Comparison of ENCODE assay signal across 8 mouse cellular contexts in genomic region chr10:117571891-117572573, GRCm38 (mm10). TPM values are rescaled to one million over a fixed set of nuclear protein-coding genes. Genes with fewer than 3 reads are reported as not detected.
A peak's percentile ranks its signal among the peaks of the same experiment; 100 is the strongest.
DNase-seq lines count a peak whose midpoint lies in the region; ATAC-seq and TF ChIP-seq lines count a peak whose summit lies in the region.

No protein-coding gene starts in this region.

- H3K27me3 ChIP-seq in kidney, postnatal 0 days (ENCODE audit: insufficient read depth, low read length), result peaks cover 7% of the 10 kb centered on the region; the same call in 1 of the 2 replicates
- peaks cover 12% of the 10 kb centered on the region for H3K27me3 ChIP-seq in embryonic facial prominence, embryonic 12.5 days
- H3K27me3 ChIP-seq in hindbrain, embryonic 11.5 days (ENCODE audit: control insufficient read depth, insufficient read depth, low read length), result no peaks in the 10 kb centered on the region
- H3K27me3 ChIP-seq in liver, embryonic 14.5 days (ENCODE audit: control insufficient read depth, insufficient read depth, low read length), result peaks cover 9% of the 10 kb centered on the region

- no peak for ATAC-seq in kidney, postnatal 0 days (replicated peaks; ENCODE audit: low FRiP score, low read depth)
- no peak for ATAC-seq in embryonic facial prominence, embryonic 12.5 days (ENCODE audit: insufficient number of reproducible peaks, insufficient read depth, low FRiP score, low TSS enrichment)
- no peak for ATAC-seq in hindbrain, embryonic 11.5 days (ENCODE audit: low FRiP score)
- ATAC-seq in liver, embryonic 14.5 days (ENCODE audit: insufficient read depth), result no peak

- H3K9me3 ChIP-seq in kidney, postnatal 0 days (replicated peaks; ENCODE audit: low read length), result no peaks in the 10 kb centered on the region
- no peaks in the 10 kb centered on the region for H3K9me3 ChIP-seq in embryonic facial prominence, embryonic 12.5 days
- H3K9me3 ChIP-seq in hindbrain, embryonic 11.5 days (ENCODE audit: control insufficient read depth, low read length), result no peaks in the 10 kb centered on the region
- no peaks in the 10 kb centered on the region for H3K9me3 ChIP-seq in liver, embryonic 14.5 days (ENCODE audit: control insufficient read depth, low read length)

- WGBS in kidney, postnatal 0 days, result 17% methylated on average over 9 of the region's 9 CpGs
- 14% methylated on average over 9 of the region's 9 CpGs for WGBS in embryonic facial prominence, embryonic 12.5 days
- WGBS in hindbrain, embryonic 11.5 days, result 16% methylated on average over 9 of the region's 9 CpGs
- WGBS in liver, embryonic 14.5 days (ENCODE audit: insufficient replicate concordance), result 14% methylated on average over 9 of the region's 9 CpGs

- no peak overlapping the region for H3K27ac ChIP-seq in kidney, postnatal 0 days
- H3K27ac ChIP-seq in embryonic facial prominence, embryonic 12.5 days, result no peak overlapping the region
- H3K27ac ChIP-seq in hindbrain, embryonic 11.5 days (ENCODE audit: low read depth, low read length), result no peak overlapping the region
- no peak overlapping the region for H3K27ac ChIP-seq in liver, embryonic 14.5 days

- H3K4me1 ChIP-seq in kidney, postnatal 0 days (replicated peaks; ENCODE audit: insufficient read depth, low read length), result 0 out of 2 replicates have a peak, but pooled peaks cover 5% of the 10 kb centered on the region
- peaks cover 15% of the 10 kb centered on the region for H3K4me1 ChIP-seq in embryonic facial prominence, embryonic 12.5 days
- no peaks in the 10 kb centered on the region for H3K4me1 ChIP-seq in hindbrain, embryonic 11.5 days (replicated peaks; ENCODE audit: control insufficient read depth, insufficient read depth, low read length)
- no peaks in the 10 kb centered on the region for H3K4me1 ChIP-seq in liver, embryonic 14.5 days (replicated peaks; ENCODE audit: control insufficient read depth in 2 of 2, insufficient read depth in 2 of 2, low read length in 1 of 2)

- H3K4me3 ChIP-seq in kidney, postnatal 0 days (replicated peaks; ENCODE audit: low read depth, low read length), result peak overlapping the region; percentile 29
- H3K4me3 ChIP-seq in embryonic facial prominence, embryonic 12.5 days, result peak overlapping the region; percentile 29; the same call in 1 of the 2 replicates
- peak overlapping the region; percentile 29 for H3K4me3 ChIP-seq in hindbrain, embryonic 11.5 days (ENCODE audit: low read depth, low read length)
- no peak overlapping the region; a peak in 1 of 4 replicates for H3K4me3 ChIP-seq in liver, embryonic 14.5 days (ENCODE audit: insufficient read depth in 1 of 2, low read depth in 2 of 2, low read length in 2 of 2)

- no peak for TF ChIP-seq CTCF in kidney, postnatal 0 days (IDR thresholded peaks at IDR 0.05; ENCODE audit: low read depth)
- no peak for TF ChIP-seq CTCF in liver, embryonic 14.5 days (IDR thresholded peaks at IDR 0.05; ENCODE audit: low read depth)

- H3K36me3 ChIP-seq in kidney, postnatal 0 days (ENCODE audit: insufficient read depth, low read length), result no peaks in the 10 kb centered on the region
- no peaks in the 10 kb centered on the region for H3K36me3 ChIP-seq in embryonic facial prominence, embryonic 12.5 days
- H3K36me3 ChIP-seq in hindbrain, embryonic 11.5 days (ENCODE audit: control insufficient read depth, insufficient read depth, low read length), result no peaks in the 10 kb centered on the region
- H3K36me3 ChIP-seq in liver, embryonic 14.5 days (replicated peaks; ENCODE audit: control insufficient read depth, insufficient read depth, low read depth), result no peaks in the 10 kb centered on the region

- no peak for DNase-seq in kidney, postnatal 0 days (ENCODE audit: low spot score)
- DNase-seq in kidney, postnatal 10 days, result no peak
- DNase-seq in hindbrain, embryonic 11.5 days (ENCODE audit: low spot score), result no peak
- no peak for DNase-seq in liver, embryonic 14.5 days (ENCODE audit: low read depth in 3 of 3, low spot score in 3 of 3)
- DNase-seq in retina, embryonic 14.5 days (ENCODE audit: low spot score), result no peak
- DNase-seq in kidney, postnatal 25 days, result no peak
- no peak for DNase-seq in kidney, adult 9 months

- H3K4me2 ChIP-seq in kidney, postnatal 0 days (ENCODE audit: low read length), result peak overlapping the region; percentile 65
- peak overlapping the region; percentile 60 for H3K4me2 ChIP-seq in embryonic facial prominence, embryonic 12.5 days (replicated peaks)
- H3K4me2 ChIP-seq in hindbrain, embryonic 11.5 days (replicated peaks; ENCODE audit: low read depth, low read length), result peak overlapping the region; percentile 58
- peak overlapping the region; percentile 54 for H3K4me2 ChIP-seq in liver, embryonic 14.5 days (ENCODE audit: low read depth)

- peak overlapping the region; percentile 38; the same call in 1 of the 2 replicates for H3K9ac ChIP-seq in kidney, postnatal 0 days (ENCODE audit: low read depth, low read length)
- H3K9ac ChIP-seq in embryonic facial prominence, embryonic 12.5 days, result no peak overlapping the region
- no peak overlapping the region for H3K9ac ChIP-seq in hindbrain, embryonic 11.5 days (ENCODE audit: low read depth, low read length)
- no peak overlapping the region for H3K9ac ChIP-seq in liver, embryonic 14.5 days (replicated peaks)

- no peak for TF ChIP-seq EP300 in liver, embryonic 14.5 days (IDR thresholded peaks at IDR 0.05; ENCODE audit: low read depth)

RNA-seq across cellular contexts. Expression of gene Cpm, which starts 57.3 kb away (rescaled TPM):
- polyA plus RNA-seq in kidney, postnatal 0 days (2015; fragmentation: Nextera tagmentation; extraction: Ambion mirVana), result 51.7 and 52.8 TPM in 2 replicates
- polyA plus RNA-seq in embryonic facial prominence, embryonic 12.5 days (2016; fragmentation: Nextera tagmentation; extraction: Ambion mirVana), result 19.3 and 20.4 TPM in 2 replicates
- polyA plus RNA-seq in hindbrain, embryonic 11.5 days (2014; fragmentation: Nextera tagmentation; extraction: Ambion mirVana), result 6.0 and 6.3 TPM in 2 replicates
- 3.9 and 4.0 TPM in 2 replicates for polyA plus RNA-seq in liver, embryonic 14.5 days (2012; rRNA removed)
- 9.1 and 12.1 TPM in 2 replicates for polyA plus RNA-seq in liver, embryonic 14.5 days (2014; fragmentation: Nextera tagmentation; extraction: Ambion mirVana)

Comparison
In these comparisons a context has a peak if more than half of its experiments do, and no peak if none do; other contexts are left out.
1. H3K4me3 ChIP-seq: peak in kidney, postnatal 0 days (single experiment), embryonic facial prominence, embryonic 12.5 days (single experiment) and hindbrain, embryonic 11.5 days (single experiment); none in liver, embryonic 14.5 days (0 of 2).
2. Peak in every context shown above with its lines, with median percentiles within 50 percentile points of each other: H3K4me2 ChIP-seq.